Mouse (Mus musculus): ENCODE results near the gene Gpr65.
A peak's percentile ranks its signal among the peaks of the same experiment; 100 is the strongest.
"Not testable (repeated sequence)": the region's sequence is repeated elsewhere in the genome, so short reads cannot be mapped to it uniquely, and the experiment has no call there.

The Gpr65 gene

DNA sequence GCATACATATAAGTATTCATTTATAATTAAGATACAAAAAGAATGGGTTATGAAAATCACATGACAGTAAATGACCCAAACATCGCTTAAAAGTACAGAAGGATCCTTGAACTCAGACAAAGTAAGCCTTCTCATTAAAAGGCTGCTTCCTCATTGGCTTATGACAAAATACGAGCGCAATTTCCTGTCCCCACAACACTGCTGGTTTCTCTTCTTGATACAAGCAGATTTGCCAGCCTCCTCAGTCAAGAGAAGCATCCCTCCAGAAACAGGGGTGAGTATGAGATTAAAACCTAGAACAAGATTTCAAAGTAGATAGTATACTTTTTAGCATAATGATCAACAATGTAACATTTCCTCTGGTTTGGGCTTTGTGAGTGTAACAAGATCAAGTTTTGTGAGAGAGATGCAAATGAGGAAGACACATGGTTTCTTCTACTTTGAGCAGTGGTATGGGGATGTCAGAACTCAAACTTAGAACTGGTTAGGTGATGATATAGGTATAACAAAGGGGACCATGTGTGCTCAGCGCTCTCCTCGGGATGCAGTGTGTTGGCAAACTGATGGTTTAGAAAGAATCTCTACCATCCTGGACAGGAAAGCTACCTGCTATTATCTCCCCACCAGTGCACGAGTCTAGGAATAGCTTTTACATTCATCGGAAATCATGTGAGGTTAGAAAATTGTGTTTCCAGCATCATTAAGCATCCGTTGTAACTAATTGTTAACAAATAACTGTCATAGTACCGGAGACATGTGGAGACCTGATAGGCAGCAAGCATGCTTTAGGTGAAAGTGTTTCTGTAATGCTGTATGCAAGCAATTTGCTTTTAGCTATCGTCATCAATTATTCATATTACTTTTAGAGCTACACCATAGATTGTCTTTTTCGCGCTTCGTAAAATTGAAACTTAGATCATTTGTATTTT, at the start of gene Gpr65:
Gene Gpr65 (plus strand): TSS at position 195 of the 929 bp plus-strand sequence.
- DNase-seq (ENCODE audit: low spot score), result no peak

- DNase-seq (ENCODE audit: low spot score), result no peak
Measured at GRCm38 (mm10) chr12:98223286-98223685, 45.1 kb upstream of the Gpr65 start.

GRCm38 (mm10) chr12:98227037-98227436, 41.4 kb upstream of the Gpr65 start:
- no peak for DNase-seq (ENCODE audit: low spot score)

GRCm38 (mm10) chr12:98238478-98238877, 30.0 kb upstream of the Gpr65 start:
- DNase-seq (ENCODE audit: low spot score), result not testable (repeated sequence)

DNA sequence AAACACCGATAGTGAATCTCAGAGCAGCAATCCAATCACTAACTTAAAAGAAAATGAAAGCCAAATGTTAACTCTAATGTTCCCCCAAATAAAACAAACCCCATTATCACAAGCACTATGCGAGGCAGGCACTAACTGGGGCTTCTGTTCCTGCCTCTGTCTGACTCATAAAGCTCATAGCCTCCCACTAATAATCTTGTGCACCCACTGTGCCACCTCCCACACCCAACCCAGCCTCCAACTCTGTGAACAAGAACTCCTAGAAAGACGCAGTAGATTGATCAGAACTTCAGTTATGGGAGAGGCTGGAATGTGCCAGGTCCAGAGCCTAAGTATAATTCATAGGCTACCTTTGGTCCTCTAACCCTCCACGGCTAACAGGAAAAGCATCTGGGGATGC, 24.3 kb upstream of the Gpr65 start:
- no peak for DNase-seq (ENCODE audit: low spot score)

DNA sequence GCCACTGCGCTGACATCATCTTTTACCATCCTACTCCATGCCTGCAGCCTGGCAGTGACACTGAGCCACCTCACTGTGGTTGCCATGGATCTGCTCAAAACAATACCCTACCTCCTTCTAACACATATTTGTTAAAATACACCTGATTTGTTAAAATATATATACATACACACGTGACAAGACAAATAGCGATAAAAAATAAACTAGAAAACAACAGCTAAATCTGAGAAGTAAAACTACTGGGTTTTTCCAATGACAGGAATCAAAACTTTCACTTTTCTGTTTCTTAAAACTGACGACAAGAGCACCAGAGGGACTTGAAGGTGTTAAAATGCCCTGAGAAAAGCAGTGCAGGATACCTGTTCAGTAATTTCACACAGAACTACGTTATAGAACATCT, 23.6 kb upstream of the Gpr65 start:
- no peak for DNase-seq (ENCODE audit: low spot score)

GRCm38 (mm10) chr12:98246835-98247234, 21.6 kb upstream of the Gpr65 start:
- DNase-seq (ENCODE audit: low spot score), result no peak

DNA sequence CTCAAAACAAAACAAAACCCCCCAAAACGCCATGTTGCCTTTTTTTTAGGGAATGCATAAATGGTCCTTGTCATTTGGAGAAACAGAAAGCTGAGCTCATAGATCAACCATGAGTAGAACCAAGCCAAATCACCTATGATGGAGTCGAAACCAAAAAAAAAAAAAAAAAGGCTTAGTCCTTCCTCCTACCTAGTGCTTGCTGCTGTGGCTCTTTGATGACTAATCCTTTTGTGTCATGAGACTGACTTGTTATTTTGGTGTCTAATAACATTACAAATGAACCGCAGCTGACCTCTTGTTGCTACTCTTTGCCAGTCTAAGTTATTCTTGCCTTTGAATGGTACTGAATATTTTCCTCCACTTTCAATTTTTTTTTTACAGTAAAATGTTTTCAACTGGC, 18.8 kb upstream of the Gpr65 start:
- DNase-seq (ENCODE audit: low spot score), result no peak

- no peak for DNase-seq (ENCODE audit: low spot score)
Measured at GRCm38 (mm10) chr12:98250327-98250726, 18.1 kb upstream of the Gpr65 start.

DNA sequence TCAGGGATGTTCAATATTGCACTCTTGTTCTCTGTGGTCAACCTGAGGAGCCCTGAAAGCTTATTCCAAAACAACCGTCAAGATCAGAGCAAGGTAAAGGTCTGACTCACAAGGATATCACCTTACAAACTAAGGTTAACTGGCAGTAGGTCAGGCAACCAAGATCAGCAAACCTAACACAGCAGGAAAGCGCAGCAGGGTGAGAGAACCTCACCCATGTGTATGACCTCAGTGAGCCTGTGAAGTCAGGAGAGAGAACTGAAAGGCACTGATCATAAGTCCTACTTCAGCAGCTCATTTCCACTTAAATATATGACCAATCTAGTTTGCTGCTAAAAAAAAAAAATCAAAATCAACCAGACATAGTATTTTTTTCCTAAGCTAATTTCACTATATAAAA, 16.0 kb upstream of the Gpr65 start:
- no peak for DNase-seq (ENCODE audit: low spot score)

DNA sequence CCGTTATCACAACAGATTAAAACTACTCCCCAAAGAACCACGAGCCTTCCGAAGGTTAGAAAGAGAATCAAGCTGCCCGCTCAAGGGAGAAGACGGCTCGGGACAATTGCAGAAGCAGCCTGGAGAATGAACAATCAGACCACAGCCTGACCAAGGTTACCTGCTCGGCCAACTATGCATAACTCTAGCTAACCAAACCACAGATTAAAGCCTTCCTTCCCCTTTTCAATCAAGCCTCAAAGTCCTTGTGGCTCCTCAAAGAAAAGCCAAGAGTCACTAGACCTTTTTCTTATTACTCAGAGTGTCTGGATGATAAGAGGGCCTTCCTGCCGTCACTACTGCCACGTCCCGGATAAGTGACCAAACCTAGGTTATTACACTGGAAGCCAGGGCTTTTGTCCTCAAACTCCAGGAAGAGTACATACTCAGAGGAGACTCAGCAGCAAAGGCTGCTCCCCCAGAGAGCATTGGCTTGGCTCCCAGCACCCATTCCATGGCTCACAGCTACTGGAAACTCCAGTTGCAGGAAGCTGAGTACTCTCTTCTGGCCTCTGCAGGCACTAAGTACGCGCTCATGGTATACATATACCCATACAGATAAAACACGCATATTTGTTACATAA, 13.0 kb upstream of the Gpr65 start:
- no peak for DNase-seq (ENCODE audit: low spot score)

DNA sequence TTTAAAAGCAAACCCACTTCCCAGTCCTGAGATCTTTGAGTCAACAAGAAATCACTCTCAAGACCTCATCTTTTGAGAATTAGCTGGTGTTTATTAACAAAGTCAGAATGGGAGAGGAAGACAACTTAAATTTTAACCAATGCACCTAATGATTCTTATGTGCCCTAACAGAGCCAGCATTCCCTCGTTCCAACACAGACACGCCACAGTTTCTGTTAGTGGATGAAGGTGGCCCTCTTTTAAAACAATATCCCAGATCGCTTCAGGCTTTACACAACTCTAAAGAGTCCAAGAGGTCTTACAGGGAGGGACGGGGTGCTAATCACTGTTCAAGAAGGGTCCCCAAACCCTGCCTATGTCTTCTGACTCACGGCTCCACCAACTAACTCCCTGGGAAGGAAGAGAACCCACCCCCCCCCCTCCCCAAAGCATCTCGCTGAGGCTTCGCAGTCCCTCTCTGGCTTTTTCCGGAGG, 10.0 kb upstream of the Gpr65 start:
- no peak for DNase-seq (ENCODE audit: low spot score)

- DNase-seq (ENCODE audit: low spot score), result peak; percentile 86
Measured at GRCm38 (mm10) chr12:98258845-98259517, 9.5 kb upstream of the Gpr65 start, which contains the start of gene Galc. Galc (minus strand) TSS chr12:98259459.

DNA sequence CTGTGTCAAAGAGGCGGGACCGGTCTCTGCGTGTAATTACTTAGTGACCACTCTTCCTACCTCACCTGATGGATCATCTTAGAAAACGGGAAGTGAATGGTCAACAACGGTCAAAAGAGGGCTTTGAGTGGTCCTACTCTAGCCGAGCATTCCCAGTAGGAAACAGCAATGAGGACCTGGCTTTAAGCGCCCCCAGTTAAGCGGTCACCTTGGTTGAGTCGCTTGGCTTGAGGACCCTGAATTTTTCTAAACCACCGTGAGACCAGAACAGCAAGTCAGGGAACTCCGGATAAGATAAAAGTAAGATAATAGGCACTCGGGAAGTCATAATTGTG, 8.9 kb upstream of the Gpr65 start:
- no peak for DNase-seq (ENCODE audit: low spot score)

- no peak for DNase-seq (ENCODE audit: low spot score)
Measured at GRCm38 (mm10) chr12:98265697-98266096, 2.7 kb upstream of the Gpr65 start.

- DNase-seq (ENCODE audit: low spot score), result no peak
Measured at GRCm38 (mm10) chr12:98269791-98270745, 1.6 kb downstream of the Gpr65 start.

- no peak for DNase-seq (ENCODE audit: low spot score)
Measured at GRCm38 (mm10) chr12:98270810-98271566, 2.6 kb downstream of the Gpr65 start.

DNA sequence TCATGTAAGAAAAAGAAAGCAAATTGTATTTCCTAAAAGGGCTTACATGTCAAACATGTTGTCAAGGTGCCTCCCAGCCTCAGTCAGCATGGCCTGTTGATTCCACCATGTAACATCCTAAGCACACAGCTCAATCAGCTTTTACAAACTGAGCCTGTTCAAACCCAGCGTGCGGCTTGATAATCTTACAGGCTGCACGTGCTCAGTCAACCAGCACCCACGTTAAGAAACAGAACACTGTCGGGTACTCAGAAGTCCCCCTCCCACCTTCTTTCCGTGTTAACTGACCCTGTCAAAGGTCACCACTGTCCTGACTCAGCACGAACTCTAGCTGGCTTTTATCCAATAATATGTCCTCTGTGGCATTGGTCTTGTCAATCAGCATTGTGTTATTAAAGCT, 4.0 kb downstream of the Gpr65 start:
- DNase-seq (ENCODE audit: low spot score), result no peak

DNA sequence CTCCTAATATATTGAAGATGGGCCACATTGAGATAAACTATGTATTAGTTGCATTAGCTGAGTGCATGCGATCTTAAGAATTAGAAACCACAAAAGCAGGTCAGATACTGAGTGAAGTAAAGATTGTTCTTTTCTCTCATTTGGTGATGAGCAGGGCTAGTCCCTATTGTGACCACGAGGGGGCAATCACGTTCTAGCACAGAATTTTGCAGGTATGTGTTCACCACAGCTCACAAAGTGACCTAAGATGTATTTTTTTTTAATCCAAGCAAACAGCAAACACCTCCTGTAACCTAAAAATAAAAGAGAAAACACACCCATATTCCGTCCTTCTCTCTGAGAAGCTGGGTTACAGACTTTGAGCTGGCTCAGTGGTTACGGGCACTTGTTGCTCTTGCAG, 12.1 kb downstream of the Gpr65 start:
- DNase-seq (ENCODE audit: low spot score), result peak; percentile 50

- no peak for DNase-seq (ENCODE audit: low spot score)
Measured at GRCm38 (mm10) chr12:98280996-98281395, 12.6 kb downstream of the Gpr65 start.
